Mouse (Mus musculus) cerebellum, adult 9-10 months (tissue): ENCODE results near the gene Gad2.

Experiments used
- DNase-seq: peaks from one replicate; pipeline ENCODE4 v3.0.0; 2022

Gene Gad2

DNA sequence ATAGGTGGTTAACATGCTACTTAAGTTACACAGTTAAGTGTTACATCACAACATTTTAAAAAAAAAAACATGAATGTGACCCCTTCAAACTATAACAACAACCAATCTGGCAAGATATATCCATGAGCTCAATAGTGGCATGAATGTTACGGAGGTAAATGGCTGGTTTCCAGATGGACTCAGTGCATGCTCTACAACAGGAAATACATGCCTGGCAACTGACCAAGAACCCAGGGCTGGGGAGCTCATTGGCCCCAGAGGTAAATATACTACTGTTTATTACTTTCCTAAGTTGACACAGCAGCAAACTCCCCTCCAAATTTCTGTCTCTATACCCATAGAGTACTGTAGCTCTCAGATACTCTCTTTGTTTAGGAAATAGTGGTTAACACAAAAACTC, 26.4 kb downstream of the Gad2 start:
- no peak for DNase-seq

DNA sequence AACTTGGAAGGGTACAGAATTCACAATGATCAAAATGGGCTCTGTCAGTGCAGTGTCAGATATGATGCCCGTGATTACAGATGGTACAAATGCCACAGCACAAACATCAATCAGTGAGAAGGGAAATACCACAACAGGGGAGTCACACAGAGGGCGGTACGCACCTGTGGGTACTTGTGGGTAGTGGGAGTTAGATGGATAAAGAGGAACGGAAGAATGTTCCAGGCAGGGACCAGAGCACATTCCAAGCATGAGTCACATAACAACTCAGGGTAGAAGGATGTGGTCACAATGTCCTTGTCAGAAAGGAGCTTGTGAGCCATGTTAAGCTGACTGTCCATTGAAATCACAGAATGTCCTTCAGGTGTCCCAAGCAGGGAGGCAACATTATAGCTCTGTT, 29.8 kb downstream of the Gad2 start:
- DNase-seq = no peak

DNA sequence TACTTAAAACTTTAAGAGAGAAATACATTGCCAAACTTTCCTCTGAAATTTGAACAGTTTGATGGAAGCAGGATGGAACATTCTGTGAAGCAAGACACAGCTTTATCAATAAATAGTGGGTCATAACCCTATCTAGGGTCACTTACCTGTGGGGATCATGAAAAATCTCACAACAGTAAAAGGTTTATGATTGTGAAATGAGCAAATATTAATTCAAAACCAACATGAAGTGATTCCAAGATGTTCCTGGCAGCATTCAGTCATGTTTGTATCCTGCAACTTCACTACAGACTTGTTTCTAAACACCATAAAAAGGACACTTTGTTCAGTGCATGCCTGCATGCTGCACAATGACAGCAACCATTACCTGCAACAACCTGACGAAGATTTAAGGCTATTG, 41.7 kb downstream of the Gad2 start:
- DNase-seq = no peak

DNA sequence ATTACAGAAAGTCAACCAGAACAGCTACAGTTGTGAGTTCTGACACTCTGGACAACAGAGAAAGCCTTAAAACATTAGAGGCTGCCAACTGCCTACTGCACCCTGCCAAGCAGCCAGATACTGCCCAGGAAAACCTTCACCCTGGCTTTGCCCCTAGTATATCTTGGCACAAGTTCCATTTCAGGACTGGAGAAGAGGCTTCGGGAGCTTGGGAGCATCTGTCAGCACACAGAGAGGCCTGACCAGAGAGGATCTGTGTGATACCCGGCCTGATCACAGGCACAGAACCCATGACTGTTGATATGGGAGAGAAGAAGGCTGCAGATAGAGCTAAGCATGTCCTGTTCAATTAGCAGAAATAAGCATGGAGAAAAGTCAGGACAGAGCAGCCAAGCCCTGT, 48.4 kb downstream of the Gad2 start:
- DNase-seq = peak; percentile 79

DNA sequence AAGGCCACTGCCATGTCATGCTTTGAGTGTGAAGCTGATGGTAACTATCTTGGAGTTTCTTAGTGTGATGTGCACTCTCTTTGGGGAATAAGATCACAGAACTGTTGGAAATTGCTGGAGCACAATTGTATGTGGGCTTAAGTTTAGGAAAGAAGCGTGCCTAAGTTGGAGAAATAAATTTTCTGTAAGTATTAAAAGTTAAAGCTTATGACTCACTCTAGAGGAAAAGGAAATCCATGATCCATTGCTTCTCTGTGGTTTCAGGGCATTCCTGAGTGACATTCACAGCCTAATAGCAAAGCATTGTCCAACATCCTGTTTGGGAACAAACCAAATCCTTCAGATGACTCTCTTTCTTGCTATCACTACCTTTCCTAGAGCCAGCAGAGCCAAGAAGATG, 49.3 kb downstream of the Gad2 start:
- DNase-seq = no peak

DNA sequence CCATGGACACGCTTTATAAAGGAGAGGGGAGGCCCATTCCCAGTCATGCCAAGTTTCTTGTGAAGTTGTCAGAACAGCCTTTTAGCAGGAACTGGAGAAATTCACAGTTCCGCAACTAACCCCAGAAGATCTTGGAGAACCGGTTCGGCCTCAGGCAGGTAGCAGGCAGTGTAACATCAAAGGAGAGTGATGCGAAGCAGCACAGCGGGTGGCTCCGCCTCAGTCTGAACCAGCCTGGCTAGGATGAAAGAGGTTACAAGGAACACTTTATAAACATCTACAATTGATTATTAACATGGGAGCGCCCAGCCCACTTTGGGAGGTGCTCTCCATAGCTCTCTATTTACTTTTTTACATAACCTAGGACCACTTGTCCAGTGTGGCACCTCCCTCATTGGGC, 55.1 kb downstream of the Gad2 start:
- DNase-seq = no peak

DNA sequence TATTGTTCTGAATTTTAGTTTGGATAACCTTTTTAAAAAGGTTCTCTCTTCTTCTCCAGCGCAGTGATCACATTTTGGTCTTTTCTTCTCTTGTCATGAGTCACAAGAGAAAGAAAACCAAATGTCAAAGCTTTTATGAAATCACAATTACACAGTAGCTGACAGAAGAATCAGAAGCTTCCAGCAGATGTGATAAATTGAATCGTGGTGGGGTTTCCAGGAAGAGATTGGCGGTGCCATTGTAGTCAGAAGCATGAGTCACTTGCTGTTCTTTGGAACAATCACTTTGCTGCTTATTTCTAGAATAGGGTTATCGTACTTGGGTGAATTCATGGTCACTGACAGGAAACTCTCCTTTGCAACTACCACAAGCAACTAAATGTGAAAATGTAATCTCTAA, 57.9 kb downstream of the Gad2 start:
- DNase-seq = no peak

DNA sequence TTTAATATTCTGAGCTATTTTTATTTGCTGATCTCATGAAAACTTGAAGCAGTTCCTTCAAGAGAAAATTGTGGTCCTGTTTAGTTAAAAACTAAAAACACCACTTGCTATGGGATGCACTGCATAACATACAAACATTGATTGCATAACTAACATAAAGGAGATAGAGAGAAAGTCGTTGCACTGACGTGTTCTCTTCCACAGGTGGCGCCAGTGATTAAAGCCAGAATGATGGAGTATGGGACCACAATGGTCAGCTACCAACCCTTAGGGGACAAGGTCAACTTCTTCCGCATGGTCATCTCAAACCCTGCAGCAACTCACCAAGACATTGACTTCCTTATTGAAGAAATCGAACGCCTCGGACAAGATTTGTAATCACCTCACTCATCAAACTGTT, 68.0 kb downstream of the Gad2 start:
- DNase-seq = no peak

DNA sequence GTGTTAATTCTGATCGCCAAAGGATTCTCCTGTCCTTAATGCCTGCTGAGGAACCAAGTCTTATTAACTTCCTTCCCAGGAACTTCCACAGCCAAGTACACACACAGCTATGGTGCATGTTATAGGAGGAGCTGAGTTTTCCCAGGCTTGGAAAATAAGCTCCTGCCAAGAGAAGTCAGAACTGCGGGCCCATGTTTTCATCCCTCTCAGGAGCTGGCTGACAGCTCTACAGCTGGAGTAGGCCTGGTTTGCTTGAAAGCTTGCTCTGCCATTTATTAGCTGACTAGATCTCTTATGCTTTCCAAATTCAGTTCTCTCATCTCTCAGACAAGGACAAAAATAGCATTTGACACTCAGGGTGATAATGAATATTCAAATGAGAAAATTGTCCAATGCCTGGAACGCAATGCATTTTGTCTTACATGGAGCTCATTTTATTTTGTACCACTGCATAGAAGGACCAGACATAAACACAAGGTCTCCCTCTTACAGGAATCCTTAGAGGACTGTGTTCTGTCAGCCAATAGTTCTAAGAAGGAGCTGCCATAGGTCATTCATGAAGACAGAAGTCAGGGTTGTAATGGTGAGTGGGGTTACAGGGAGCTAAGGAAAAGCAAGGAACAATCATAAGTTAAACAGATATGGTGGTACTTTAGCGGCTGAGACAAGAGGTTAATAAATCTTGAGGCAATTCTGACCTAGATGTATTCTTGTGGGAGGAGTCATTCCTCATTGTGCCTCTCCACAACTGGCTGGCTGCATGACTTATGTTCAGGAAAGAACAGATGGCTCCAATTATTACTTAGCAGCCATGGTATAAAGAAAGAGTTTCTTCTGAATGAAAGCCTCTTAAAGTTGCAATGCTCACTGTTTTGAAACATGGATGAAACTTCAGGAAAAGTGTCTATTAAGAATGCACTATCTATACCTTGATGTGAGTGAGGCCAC, 83.0 kb downstream of the Gad2 start:
- no peak for DNase-seq

DNA sequence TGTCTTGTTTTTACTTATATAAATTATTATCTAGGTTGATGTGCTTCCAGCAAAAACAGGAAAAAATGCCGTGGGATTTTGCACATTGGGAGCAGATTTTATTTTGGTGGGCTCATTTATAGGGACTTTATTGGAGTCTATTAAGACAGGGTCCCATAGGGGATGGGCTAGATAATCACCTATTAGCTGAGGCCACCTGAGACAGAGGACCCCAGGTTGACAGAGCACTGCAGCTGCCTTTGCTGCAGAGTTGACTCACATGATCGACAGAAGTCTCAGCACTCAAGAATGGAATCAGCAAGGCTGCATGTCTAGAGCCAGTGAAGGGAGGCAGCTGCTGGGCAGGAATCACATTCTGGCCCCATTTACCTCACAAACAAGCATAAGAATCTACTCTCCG, 84.2 kb downstream of the Gad2 start:
- no peak for DNase-seq

DNA sequence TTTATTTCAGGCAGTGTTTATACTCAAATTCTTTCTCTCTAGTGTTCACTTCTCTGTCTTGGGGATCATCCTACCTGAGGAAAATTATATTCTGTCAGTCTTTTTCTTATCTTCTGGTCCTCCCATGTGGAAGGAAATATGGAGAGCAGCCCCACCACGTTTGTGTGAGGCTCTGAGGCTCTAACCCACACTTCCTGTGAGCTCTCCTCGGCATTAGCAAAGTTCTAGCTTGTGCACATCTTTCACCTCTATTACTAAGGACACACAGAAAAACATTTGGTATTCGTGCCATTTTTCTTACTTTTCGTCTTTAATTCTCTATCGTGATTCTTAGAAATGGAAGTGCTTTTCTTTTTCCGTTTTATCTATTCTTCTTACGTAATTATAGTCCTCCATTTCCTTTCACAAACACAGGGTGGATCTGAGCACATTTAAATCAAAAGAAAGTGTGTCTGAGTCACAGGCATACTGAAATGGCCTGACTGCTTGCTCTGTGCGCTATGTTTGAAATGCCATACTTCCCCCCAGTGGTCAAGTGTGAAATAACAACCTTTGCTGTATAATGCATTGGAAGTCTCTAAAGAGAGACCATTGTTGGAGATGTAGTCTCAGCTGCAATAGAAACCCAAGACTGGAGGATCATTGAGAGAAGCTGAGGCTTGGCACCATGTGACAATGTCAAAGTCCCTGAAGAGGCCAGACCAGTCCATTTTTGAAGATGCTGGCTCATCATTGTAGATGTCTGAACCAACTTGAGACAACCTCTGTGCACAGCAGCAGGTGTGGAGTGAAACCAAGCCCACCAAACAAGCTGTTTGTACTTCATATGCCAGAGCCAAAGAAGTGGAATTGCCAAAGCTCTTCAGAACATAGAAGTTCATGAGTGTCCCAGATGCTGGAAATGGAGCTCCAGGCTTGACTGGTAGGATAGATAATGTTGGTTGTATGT, 99.8 kb downstream of the Gad2 start:
- DNase-seq = peak; percentile 73

DNA sequence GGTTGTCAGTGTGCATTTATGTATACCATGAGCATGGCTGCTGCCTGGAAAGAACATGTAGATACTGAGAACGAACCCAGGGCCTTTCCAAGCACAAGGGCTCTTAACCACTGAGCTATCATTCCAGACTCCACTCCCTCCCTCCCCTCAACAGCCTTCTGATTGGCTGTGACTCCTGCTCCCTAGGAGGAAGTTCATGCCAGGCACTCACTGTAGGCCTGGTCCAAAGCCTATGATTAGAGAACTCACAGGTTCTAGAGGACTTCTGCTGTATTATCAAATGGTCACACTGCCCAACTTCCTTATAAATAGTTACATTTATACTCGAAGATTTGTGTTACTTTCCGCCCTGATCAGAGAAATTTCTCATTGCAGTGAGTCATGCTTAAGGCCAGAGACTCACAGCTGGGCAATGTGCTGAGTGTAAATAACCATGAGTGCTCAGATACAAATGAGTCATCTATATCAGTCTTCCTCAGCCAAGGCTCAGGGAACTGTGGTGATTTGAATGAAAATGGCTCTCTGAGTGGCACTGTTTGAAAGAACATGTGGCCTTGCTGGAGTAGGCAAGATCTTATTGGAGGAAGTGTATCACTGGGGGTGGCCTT, 102.0 kb downstream of the Gad2 start:
- DNase-seq = no peak

DNA sequence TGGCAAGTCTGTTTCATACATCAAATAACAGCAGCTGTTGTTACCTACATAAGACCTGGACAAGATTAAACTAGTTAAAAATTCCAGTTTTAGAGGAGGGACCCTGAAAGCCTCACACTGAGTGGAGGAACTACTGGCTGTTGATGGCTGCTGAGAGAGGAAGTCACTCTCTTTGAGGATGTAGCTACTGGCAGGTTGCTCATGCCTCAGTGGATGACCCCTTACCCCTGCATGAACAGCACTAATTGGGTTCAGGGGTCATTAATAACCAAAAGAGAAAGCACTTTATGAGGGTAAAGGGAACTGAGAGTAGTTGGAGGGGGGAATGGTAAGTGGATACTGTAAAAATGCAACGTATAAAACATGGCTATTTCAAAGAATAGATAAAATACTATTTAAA, 105.1 kb downstream of the Gad2 start:
- DNase-seq = no peak

DNA sequence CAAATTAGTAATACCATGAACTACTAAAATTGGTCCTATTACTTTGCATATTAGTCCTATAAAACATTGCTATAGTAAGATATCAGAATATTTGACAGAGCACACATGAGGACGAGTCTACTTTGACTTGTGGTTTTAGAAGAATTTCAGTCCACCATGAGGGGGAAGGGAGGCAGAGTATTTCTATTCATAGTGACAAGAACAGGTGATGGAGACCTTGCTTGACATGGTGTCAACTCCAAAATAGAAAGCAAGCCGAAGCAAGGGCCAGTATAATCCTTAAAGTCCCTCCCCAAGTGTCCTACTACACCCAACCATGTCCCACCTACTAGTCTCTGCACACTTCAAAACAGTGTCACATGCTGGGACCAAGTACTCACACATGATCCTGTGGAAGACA, 114.1 kb downstream of the Gad2 start:
- no peak for DNase-seq

DNA sequence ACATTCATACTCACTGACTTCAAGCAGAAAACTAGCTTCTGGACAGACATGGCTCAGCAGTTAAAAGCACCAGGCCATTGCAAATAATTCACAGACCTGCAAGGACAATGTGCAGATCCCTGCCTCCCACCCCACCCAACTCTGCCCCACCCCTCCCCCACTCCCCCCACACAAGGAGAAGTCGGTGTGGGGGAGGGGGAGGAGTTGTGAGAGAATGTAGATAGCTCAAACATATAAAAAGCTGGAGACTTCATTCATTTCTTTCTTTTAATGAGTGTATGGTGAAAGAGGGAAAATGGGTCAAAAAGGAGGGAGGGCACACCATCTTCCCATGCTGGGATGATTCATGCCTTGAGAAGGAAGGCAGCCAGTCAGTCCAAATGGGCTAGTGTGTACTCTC, 117.4 kb downstream of the Gad2 start:
- no peak for DNase-seq

DNA sequence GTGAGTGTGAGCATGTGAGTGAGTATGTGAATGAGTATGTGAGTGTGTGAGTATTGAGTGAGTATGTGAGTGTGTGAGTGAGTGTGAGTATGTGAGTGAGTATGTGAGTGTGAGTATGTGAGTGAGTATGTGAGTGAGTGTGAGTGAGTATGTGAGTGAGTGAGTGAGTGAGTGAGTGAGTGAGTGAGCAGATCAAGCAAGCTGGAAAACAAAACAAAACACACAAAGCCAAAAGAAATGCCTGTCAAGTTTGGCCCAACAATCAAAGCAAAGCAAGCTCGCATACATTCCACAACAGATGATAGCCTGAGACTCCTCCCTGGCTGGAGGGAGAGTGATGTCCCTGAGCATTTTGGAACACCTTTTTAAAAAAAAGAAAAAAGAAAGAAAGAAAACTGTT, 118.4 kb downstream of the Gad2 start:
- no peak for DNase-seq

DNA sequence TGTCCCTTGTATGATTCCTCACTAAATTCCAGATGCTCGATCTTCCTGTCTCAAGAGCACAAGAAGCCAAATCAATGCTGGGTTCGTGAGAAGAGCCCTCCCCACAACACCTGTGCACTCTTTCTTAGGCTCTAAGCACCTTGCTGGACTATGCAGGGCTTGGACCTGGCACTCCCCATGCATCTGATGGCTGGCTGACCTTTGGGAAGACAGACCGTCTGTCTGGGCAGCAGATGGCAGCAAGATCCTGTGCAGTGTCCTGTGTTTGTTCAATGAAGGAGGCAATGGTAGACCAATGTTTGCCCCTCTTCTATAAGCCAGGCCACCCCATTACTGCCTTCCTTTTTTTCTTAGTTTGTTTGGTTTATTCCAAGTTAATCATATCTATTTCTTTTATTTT, 119.2 kb downstream of the Gad2 start:
- DNase-seq = no peak
